Mouse (Mus musculus) forebrain, embryonic 10.5 days (tissue): ENCODE measurements around the gene Ifitm3. TPM values are rescaled to one million over a fixed set of nuclear protein-coding genes. Genes with fewer than 3 reads are reported as not detected.
"Not testable (repeated sequence)": the region's sequence is repeated elsewhere in the genome, so short reads cannot be mapped to it uniquely, and the experiment has no call there.

ENCODE experiments used
- DNase-seq: peaks from one replicate; pipeline ENCODE4 v3.0.0-alpha.2; 2017; ENCODE audit warnings: low spot score; ENCODE audit errors: extremely low spot score
- H3K27ac ChIP-seq: fragments of 300-500 bp; sonication (generic); 2 replicates; pipeline ENCODE4 v1.5.1; 2016; ENCODE audit warnings: mild to moderate bottlenecking
- H3K27me3 ChIP-seq: fragments of 300-500 bp; sonication (generic); 2 replicates; pipeline ENCODE4 v1.6.1; 2016; ENCODE audit warnings: mild to moderate bottlenecking; ENCODE audit not compliant: poor library complexity, severe bottlenecking
- H3K36me3 ChIP-seq: fragments of 300-500 bp; sonication (generic); replicated peaks from 2 replicates; pipeline ENCODE4 v1.6.1; 2016; ENCODE audit warnings: mild to moderate bottlenecking, moderate library complexity
- H3K4me1 ChIP-seq: fragments of 300-500 bp; sonication (generic); 2 replicates; pipeline ENCODE4 v1.6.1; 2016
- H3K4me3 ChIP-seq: fragments of 300-500 bp; sonication (generic); 2 replicates; pipeline ENCODE4 v1.5.1; 2016; ENCODE audit warnings: mild to moderate bottlenecking, moderate library complexity
- H3K9me3 ChIP-seq: fragments of 300-500 bp; sonication (generic); 2 replicates; pipeline ENCODE4 v1.6.1; 2016; ENCODE audit warnings: mild to moderate bottlenecking, moderate library complexity
- WGBS: fragments of 180-500 bp; shearing (Covaris S2); methylation state at CpG from one replicate; pipeline ENCODE4 v1.1.7; 2016; 5-methylcytosine and 5-hydroxymethylcytosine counted together
- polyA plus RNA-seq: library from polyadenylated mRNA; unstranded; fragments of >200 nt; fragmentation: Nextera tagmentation; extraction: Ambion mirVana; gene quantifications from 2 replicates; pipeline ENCODE4 v1.2.1, GENCODE M21; 2016

Gene Ifitm3
- polyA plus RNA-seq, 1 experiment from 2014 or later: 10.8 TPM

DNA sequence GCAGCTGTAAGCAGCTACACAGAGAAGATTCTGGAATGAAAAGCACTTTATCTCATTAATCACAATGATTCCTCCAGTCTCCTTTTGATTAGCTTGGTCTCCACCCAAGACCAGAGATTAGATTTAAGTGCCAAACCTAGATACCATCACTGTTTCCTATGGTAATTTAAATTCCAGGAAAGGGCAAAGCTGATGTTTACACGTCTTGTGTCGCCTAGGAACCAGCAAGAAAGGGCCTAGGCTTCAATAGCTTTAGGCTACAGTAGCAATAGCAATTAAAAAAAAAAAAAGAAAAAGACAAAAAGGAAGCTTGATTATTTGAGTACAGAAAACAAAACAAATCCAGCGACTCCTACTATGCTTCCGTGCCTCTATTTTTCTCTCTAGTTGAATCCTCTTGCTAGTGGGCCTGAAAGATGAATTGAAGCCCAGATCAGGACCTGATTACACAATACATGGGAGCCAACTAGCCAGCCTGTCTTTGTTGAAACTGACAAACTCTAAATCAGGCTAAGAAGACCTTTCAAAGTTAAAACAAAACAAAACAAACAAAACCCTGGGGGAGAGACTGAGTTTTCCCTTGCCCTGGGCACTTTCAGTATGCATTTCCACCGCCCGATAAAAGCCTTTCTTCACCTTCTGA, 15.6 kb upstream of the Ifitm3 start:
- DNase-seq: no peak
- peak overlapping the region; percentile 86 for H3K27ac ChIP-seq
- H3K27me3 ChIP-seq: no peaks in the 10 kb centered on the region
- WGBS: 29% methylated on average over 6 of the region's 6 CpGs
- H3K4me1 ChIP-seq: peaks cover 34% of the 10 kb centered on the region
- H3K36me3 ChIP-seq: no peaks in the 10 kb centered on the region
- no peak overlapping the region for H3K4me3 ChIP-seq
- no peaks in the 10 kb centered on the region for H3K9me3 ChIP-seq

DNA sequence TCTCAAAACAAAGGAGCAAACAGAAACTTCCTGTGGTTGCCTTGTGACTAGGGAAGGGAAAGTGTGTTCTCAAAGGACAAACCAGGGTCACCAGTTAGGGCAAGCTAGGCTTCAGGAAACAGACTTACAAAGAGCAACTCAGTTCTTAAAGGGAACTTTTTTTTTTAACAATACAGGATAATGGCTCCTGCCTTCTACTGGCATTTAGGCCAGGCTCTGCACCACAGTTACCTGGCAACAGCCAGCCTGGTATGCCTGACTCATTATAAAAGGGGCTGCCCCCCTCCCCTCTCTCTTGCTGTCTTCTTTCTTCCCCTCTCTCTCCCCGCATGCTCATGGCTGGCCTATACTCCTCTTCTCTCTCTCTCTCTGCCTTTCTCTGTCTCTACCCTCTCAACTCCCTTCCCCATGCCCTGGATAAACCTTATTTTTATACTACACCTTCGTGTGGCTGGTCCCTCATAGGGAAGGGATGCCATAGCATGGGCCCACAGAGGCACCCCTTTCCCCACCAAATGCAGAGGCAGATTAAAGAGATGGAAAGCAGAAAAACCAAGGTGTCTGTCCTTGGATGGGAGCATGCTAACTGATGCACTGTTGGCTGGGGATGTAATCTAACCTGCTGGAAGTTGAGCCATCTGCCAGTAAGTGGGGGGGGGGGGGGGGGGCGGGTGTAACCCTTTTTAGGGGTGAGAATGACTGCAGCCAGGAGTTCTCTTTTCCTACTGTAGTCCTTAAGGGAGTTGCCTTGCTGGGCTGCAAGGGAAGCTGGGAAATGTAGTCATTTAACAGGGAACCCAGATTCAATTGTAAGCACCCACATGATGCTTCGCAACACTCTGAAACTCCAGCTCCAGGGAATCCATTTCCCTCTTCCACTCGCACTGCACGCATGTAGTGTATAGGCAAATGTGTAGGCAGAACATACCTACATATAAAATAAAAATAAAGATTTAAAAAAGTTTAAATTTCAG, 14.6 kb upstream of the Ifitm3 start:
- peak; percentile 68 for DNase-seq
- H3K4me1 ChIP-seq: peaks cover 27% of the 10 kb centered on the region
- no peaks in the 10 kb centered on the region for H3K36me3 ChIP-seq
- H3K27ac ChIP-seq: peak overlapping the region; percentile 86
- H3K4me3 ChIP-seq: peak overlapping the region; percentile 22; the same call in 1 of the 2 replicates
- no peaks in the 10 kb centered on the region for H3K27me3 ChIP-seq
- 20% methylated on average over 6 of the region's 6 CpGs for WGBS
- no peaks in the 10 kb centered on the region for H3K9me3 ChIP-seq

DNA sequence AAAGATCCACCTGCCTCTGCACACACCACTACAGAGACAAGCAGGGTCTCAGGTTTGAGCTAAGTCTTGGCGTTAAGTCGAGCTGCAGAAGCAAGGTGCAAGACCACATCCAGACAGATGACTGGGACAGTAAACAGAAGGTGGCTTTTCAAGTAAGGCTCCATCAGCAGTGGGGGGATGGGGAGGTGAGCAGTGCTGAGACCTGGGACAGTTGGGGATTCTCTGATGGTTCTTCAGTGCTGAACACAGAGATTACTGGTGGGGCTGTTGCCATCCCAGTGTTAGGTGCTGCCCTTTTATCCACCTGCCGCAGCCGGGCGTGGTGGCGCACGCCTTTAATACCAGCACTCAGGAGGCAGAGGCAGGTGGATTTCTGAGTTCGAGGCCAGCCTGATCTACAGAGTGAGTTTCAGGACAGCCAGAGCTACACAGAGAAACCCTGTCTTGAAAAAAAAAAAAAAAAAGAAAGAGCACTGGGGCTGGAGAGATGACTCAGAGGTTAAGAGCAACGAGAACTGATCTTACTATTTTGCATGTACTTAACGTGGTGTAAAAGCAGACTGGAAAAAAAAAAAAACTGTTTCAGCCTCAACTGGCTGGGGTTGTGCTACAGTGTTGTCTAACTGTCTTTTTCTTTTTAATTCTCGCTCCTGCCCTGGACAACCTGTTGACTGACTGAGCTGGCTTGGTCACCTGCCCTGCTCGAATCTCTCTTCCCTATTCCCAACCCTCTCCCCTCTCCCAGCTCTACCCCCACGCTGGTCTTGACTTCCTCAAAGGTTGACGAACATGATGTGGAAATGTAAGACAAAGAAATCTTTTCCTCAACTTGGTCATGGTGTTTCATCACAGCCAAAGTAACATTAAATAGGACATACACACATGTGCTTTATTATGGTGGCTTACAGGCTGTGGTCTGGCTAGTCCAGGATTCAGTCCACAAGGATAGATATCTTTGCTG, 11.2 kb upstream of the Ifitm3 start:
- Histone ChIP-seq H3K9me3 (no peaks in the 10 kb centered on the region), H3K4me1 (peaks cover 23% of the 10 kb centered on the region), H3K4me3 (no peak overlapping the region), H3K27ac (no peak overlapping the region), H3K27me3 (no peaks in the 10 kb centered on the region), H3K36me3 (no peaks in the 10 kb centered on the region)
- no peak for DNase-seq
- WGBS: 88% methylated on average over 14 of the region's 14 CpGs

DNA sequence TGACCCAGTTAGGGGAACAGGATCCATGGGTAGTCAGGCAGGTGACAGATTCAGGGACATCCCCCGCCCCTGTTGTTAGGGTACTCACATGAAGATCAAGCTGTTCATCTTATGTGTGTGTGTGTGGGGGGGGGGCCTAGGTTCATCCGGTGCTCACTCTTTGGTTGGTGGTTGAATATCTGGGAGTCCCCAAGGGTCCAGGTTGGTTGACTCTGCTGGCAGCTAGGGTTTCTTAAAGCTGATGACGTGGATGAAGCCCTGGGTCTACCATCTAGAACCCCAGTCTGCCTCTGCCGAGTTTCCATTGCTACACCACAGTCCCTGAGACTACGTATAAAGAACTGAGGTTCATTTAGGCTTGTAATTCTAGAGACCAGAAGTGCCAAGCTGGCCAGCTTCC, 8.5 kb upstream of the Ifitm3 start:
- H3K27ac ChIP-seq: no peak overlapping the region
- DNase-seq: no peak
- WGBS: 93% methylated on average over 5 of the region's 5 CpGs
- H3K36me3 ChIP-seq: no peaks in the 10 kb centered on the region
- no peaks in the 10 kb centered on the region for H3K27me3 ChIP-seq
- no peak overlapping the region for H3K4me3 ChIP-seq
- no peaks in the 10 kb centered on the region for H3K9me3 ChIP-seq
- H3K4me1 ChIP-seq: no peaks in the 10 kb centered on the region

DNA sequence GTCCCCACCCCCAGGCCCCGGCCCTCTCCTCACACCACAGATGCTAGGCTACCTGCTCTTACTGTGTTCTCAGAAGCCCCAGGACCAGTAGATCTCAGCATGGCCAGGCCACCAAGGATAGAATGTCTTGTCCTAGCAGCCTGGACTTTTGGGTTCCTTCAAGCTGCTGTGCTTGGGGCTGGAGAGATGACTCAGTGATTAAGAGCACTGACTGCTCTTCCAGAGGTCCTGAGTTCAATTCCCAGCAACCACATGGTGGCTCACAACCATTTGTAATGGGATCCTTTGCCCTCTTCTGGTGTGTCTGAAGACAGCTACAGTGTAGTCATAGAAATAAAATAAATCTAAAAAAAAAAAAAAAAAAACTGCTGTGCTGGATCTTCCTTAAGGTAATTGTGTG, 7.3 kb upstream of the Ifitm3 start, which contains the start of gene Ifitm6:
Ifitm6 (minus strand) TSS at position 101 of the 400 bp plus-strand sequence.
- not testable (repeated sequence) for DNase-seq, H3K9me3 ChIP-seq, H3K27ac ChIP-seq, H3K4me3 ChIP-seq, H3K4me1 ChIP-seq, H3K36me3 ChIP-seq, H3K27me3 ChIP-seq
- WGBS: 97% methylated on average over 1 of the region's 1 CpGs

DNA sequence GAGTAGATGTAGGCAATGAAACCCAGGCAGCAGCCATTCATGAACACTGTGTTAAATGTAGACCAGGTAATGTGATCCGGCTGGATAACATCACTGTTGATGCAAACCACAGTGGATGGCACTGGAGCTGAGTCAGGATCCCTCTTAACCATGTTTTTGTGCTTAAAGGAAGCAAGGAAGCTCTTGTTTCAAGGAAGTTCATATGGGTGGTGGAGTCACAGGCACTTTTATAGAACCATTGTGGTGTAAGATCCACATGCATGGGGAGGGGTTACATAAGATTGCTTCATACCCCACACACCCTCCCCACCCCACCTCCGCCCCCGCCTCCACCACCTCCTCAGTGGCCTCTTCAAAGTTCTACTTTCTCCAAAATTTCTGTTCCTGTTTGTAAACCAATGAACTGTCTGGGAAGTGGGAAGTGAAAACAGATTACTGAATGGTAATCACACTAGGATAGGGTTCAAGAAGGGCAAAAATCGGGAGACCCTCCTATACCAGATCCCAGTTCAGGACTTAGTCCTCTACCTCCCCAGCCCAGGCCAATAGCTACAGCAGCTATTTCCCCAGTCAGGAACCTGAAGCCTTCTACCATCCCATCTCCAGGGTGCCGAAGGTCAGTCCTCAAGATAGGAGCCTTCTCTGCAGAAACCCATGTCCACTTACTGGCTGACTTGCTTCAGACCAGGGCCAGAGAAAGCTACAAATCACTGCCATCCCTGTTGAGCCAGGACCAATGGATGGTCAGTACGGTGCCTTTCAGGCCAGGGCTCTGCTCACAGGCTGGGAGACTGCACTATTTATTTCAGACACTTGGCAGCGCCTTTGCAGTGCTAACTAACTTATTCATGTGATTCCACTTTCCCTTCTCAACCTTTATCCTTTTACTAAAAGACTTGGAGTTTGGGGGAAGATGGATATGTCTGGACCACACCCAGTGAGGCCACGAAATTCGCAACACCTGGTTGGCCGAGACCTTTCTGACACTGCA, 6.4 kb upstream of the Ifitm3 start:
- Histone ChIP-seq H3K9me3 (no peaks in the 10 kb centered on the region), H3K36me3 (no peaks in the 10 kb centered on the region), H3K4me1 (no peaks in the 10 kb centered on the region), H3K27ac (no peak overlapping the region), H3K27me3 (no peaks in the 10 kb centered on the region), H3K4me3 (no peak overlapping the region)
- 89% methylated on average over 10 of the region's 10 CpGs for WGBS
- DNase-seq: no peak

DNA sequence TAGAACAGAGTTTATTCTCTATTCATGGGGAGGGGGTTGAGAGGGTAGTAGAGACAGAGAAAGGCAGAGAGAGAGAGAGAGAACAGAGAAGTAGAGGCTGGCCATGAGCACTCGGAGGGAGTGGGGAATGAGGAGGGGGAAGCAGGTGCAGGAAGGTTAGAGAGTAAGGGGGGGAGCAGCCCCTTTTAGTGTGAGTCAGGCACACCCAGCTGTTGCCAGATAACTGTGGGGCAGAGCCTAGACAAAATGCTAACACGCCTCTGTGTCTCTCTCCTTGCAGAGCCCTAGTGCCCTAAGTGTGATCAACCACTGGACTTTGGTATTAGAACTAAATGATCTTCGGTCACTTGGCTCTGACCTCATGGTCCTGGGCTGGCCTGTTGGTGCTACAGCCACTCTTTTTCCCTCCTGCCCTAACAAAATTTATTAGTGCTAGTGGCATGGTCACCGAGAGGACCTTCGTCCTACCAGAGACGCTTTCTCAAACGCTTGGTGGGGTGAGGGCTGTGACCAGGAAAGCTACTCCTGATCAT, 734 bp upstream of the Ifitm3 start:
- H3K27ac ChIP-seq: peak overlapping the region; percentile 63; the same call in 1 of the 2 replicates
- no peak for DNase-seq
- H3K9me3 ChIP-seq: no peaks in the 10 kb centered on the region
- H3K36me3 ChIP-seq: no peaks in the 10 kb centered on the region
- H3K4me1 ChIP-seq: peaks cover 32% of the 10 kb centered on the region
- 92% methylated on average over 7 of the region's 7 CpGs for WGBS
- no peak overlapping the region for H3K4me3 ChIP-seq
- H3K27me3 ChIP-seq: peaks cover 24% of the 10 kb centered on the region

DNA sequence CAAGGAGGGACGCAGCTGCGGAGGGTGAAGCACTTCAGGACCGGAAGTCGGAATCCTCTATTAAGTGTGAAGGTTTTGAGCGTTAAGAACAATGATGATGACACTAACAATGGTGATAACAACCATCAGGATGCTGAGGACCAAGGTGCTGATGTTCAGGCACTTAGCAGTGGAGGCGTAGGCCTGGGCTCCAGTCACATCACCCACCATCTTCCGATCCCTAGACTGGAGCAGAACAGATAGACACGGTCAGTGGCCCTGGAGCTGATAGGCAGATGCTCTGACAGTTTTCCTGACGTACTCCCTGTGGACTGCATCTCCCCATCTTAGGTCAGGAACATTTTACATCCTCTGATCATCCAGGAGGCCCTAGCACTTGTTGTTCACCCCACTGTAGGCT, 905 bp downstream of the Ifitm3 start:
- no peaks in the 10 kb centered on the region for H3K36me3 ChIP-seq
- no peaks in the 10 kb centered on the region for H3K9me3 ChIP-seq
- peaks cover 32% of the 10 kb centered on the region for H3K4me1 ChIP-seq
- 86% methylated on average over 9 of the region's 9 CpGs for WGBS
- H3K27me3 ChIP-seq: peaks cover 24% of the 10 kb centered on the region
- DNase-seq: no peak
- H3K4me3 ChIP-seq: no peak overlapping the region
- no peak overlapping the region for H3K27ac ChIP-seq

DNA sequence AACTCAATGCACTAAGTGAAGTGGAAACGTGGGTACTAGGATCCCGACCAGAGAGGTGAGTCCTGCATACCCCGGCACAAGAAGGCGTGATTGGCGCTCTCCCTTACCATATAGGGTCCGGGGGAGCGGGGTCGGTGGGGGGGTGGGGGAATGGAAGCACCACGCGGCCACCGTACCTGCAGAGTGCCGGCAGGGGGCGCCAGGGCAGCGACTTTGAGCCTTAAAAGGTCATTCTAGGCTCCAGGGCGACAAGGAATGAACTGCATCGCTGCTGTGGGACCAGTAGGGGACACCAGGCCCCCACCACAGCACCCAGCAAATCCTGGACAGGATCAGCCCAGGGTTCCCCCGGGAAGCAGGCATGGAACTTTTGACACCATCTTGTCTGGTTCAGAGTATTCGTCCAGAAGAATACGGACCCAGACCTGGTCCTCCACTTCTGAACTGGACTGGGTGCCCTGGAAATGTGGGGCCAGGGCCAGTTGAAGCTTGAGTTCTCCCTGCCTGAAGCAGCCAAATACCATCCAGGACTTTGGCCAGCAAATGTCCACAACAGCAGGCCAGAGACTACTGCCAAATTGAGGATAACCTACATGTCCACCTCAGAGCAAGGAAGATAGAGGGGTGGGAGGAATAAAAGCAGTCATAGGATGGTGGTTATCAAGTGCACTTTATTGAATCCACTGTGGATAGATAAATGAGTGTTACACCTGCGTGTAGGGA, 1.5 kb downstream of the Ifitm3 start:
- Histone ChIP-seq H3K4me1 (peaks cover 32% of the 10 kb centered on the region), H3K9me3 (no peaks in the 10 kb centered on the region), H3K27ac (peak overlapping the region; percentile 35), H3K4me3 (peak overlapping the region; percentile 42), H3K27me3 (peaks cover 24% of the 10 kb centered on the region), H3K36me3 (no peaks in the 10 kb centered on the region)
- WGBS: 9% methylated on average over 20 of the region's 20 CpGs
- peak; percentile 79 for DNase-seq

DNA sequence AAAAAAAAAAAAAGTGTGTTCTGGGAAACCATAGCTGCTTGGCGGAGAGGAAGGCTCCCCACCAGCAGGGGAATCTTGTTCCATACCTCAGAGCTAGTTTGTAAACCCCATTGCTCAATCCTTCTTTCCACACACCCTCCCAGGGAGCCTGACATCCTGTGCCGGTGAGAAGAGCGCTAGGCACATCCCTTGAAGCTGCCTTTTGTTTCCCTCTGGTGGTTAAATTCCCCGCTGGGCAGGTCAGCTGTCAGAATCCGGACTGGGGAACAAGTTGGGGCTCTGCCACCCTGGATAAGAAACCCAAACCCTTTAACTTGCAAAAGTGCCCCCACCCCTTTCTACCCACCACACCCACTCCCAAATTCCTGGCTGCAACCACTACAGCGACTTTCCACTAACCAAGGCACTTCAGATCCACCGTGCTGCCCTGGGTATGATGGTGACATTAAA, 2.2 kb downstream of the Ifitm3 start:
- DNase-seq: no peak
- Histone ChIP-seq H3K4me1 (peaks cover 32% of the 10 kb centered on the region), H3K9me3 (no peaks in the 10 kb centered on the region), H3K36me3 (no peaks in the 10 kb centered on the region), H3K27ac (peak overlapping the region; percentile 35; the same call in 1 of the 2 replicates), H3K27me3 (peaks cover 24% of the 10 kb centered on the region), H3K4me3 (peak overlapping the region; percentile 42)
- 6% methylated on average over 7 of the region's 7 CpGs for WGBS

DNA sequence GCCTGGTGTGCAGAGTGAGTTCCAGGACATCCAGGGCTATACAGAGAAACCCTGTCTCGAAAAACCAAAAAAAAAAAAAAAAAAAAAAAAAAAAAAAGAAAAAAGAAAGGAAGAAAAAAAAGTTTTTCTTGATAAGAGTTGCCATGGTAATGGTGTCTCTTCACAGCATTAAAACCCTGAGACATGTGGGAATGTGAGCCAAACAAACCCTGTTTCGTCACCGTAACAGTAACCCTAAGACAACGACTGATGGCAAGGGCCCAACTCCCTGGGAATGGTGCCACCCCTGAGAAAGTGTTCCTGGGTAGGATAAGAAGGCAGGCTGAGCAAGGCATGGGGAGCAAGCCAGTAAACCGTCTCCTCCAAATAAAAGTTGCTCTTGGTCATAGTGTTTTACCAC, 3.7 kb downstream of the Ifitm3 start:
- 91% methylated on average over 5 of the region's 5 CpGs for WGBS
- no peak overlapping the region for H3K27ac ChIP-seq
- peaks cover 24% of the 10 kb centered on the region for H3K27me3 ChIP-seq
- no peaks in the 10 kb centered on the region for H3K9me3 ChIP-seq
- no peaks in the 10 kb centered on the region for H3K36me3 ChIP-seq
- no peak for DNase-seq
- peaks cover 32% of the 10 kb centered on the region for H3K4me1 ChIP-seq
- H3K4me3 ChIP-seq: no peak overlapping the region
